Mouse (Mus musculus) testis, adult 2 months (tissue): ENCODE results near the gene Foxp1.

Experiments
- CTCF ChIP-seq: fragments of 200-500 bp; IDR thresholded peaks from 2 replicates; pipeline ENCODE4 v1.5.1; 2012; ENCODE audit warnings: low read depth, mild to moderate bottlenecking, inconsistent platforms, low read length, moderate library complexity; ENCODE audit not compliant: control insufficient read depth, insufficient read depth, insufficient replicate concordance
- POLR2A ChIP-seq: fragments of 200-500 bp; IDR thresholded peaks from 2 replicates; pipeline ENCODE4 v1.6.1; 2012; ENCODE audit warnings: low read depth, mild to moderate bottlenecking, inconsistent platforms, low read length, moderate library complexity; ENCODE audit not compliant: control insufficient read depth

- TF ChIP-seq POLR2A (no peak), CTCF (no peak)
These were observed 302.0 kb downstream of the Foxp1 start for GRCm38 (mm10) chr6:99220472-99220871.
